Mouse (Mus musculus) testis, adult 2 months (tissue): ENCODE data around the gene Cdca5. TPM values are rescaled to one million over a fixed set of nuclear protein-coding genes. Genes with fewer than 3 reads are reported as not detected.

Source experiments
- H3K27ac ChIP-seq: fragments of 200-500 bp; 2 replicates; pipeline ENCODE4 v1.5.1; 2012; ENCODE audit warnings: low read depth, low read length; ENCODE audit not compliant: control insufficient read depth, insufficient read depth
- H3K27me3 ChIP-seq: fragments of 200-500 bp; 2 replicates; pipeline ENCODE4 v1.6.1; 2012; ENCODE audit warnings: mild to moderate bottlenecking, low read length, moderate library complexity; ENCODE audit not compliant: control insufficient read depth, insufficient read depth
- H3K36me3 ChIP-seq: fragments of 200-500 bp; 2 replicates; pipeline ENCODE4 v1.6.1; 2012; ENCODE audit warnings: mild to moderate bottlenecking, low read length; ENCODE audit not compliant: control insufficient read depth, insufficient read depth
- H3K4me1 ChIP-seq: fragments of 200-500 bp; 2 replicates; pipeline ENCODE4 v1.6.1; 2012; ENCODE audit warnings: low read length; ENCODE audit not compliant: control insufficient read depth, insufficient read depth
- H3K4me3 ChIP-seq: fragments of 200-500 bp; 2 replicates; pipeline ENCODE4 v1.5.1; 2012; ENCODE audit warnings: low read depth, mild to moderate bottlenecking, low read length, moderate library complexity, mixed read lengths; ENCODE audit not compliant: control insufficient read depth
- CTCF ChIP-seq: fragments of 200-500 bp; IDR thresholded peaks from 2 replicates; pipeline ENCODE4 v1.5.1; 2012; ENCODE audit warnings: low read depth, mild to moderate bottlenecking, inconsistent platforms, low read length, moderate library complexity; ENCODE audit not compliant: control insufficient read depth, insufficient read depth, insufficient replicate concordance
- POLR2A ChIP-seq: fragments of 200-500 bp; IDR thresholded peaks from 2 replicates; pipeline ENCODE4 v1.6.1; 2012; ENCODE audit warnings: low read depth, mild to moderate bottlenecking, inconsistent platforms, low read length, moderate library complexity; ENCODE audit not compliant: control insufficient read depth
- polyA plus RNA-seq: library from polyadenylated mRNA; depleted of rRNA; stranded (reverse); fragments of >200 nt; gene quantifications from 2 replicates; pipeline ENCODE4 v1.2.3, GENCODE M21; 2012; rRNA removed

The Cdca5 gene
- polyA plus RNA-seq, 1 experiment, result 20.9 TPM

DNA sequence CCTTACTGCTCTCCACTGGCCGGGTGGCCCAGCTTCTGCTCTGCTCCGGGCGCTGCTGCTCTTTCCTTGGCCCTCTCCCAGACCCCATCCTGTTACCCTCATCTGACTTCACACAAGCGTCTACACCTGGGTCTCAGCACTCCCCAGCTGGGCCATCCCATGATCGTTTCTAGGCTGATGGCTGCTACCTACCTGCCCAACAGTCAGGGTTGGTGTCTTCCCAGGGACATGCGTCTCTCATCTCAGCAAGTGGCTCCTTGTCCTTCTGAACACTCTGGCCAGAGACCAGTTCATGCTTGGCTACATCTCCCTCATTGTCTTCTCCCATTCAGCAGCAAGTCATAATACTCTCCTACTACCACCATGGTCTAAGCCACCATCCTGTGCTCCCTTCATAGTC lies 54.9 kb downstream of the Cdca5 start:
- peak overlapping the region; percentile 97 for H3K4me3 ChIP-seq
- H3K27ac ChIP-seq, result no peak overlapping the region

DNA sequence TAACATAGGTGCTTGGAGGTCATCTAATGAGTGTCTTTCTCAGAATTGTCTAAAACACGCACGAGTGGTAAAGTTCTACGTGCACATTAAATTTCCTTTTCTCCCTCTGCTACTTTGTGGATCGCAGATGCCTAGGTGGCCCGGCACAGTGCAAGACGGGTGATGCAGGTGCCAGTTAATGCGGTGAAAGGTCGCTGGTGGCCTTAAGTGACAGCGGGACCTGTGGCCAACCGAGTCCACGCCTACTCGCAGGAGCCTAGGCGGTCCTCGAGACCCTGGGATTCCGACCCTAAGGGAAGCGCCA lies 55.5 kb downstream of the Cdca5 start:
- Histone ChIP-seq H3K27ac (peak overlapping the region; percentile 97), H3K4me1 (peaks cover 7% of the 10 kb centered on the region), H3K27me3 (no peaks in the 10 kb centered on the region), H3K4me3 (peak overlapping the region; percentile 97), H3K36me3 (no peaks in the 10 kb centered on the region)
- TF ChIP-seq POLR2A, result no peak
- no peak for TF ChIP-seq CTCF

More for the DNA sequence above, 54.9 kb downstream of the Cdca5 start:
- peaks cover 7% of the 10 kb centered on the region for H3K4me1 ChIP-seq
- TF ChIP-seq POLR2A (no peak), CTCF (no peak)
- H3K36me3 ChIP-seq, result no peaks in the 10 kb centered on the region
- H3K27me3 ChIP-seq, result no peaks in the 10 kb centered on the region

DNA sequence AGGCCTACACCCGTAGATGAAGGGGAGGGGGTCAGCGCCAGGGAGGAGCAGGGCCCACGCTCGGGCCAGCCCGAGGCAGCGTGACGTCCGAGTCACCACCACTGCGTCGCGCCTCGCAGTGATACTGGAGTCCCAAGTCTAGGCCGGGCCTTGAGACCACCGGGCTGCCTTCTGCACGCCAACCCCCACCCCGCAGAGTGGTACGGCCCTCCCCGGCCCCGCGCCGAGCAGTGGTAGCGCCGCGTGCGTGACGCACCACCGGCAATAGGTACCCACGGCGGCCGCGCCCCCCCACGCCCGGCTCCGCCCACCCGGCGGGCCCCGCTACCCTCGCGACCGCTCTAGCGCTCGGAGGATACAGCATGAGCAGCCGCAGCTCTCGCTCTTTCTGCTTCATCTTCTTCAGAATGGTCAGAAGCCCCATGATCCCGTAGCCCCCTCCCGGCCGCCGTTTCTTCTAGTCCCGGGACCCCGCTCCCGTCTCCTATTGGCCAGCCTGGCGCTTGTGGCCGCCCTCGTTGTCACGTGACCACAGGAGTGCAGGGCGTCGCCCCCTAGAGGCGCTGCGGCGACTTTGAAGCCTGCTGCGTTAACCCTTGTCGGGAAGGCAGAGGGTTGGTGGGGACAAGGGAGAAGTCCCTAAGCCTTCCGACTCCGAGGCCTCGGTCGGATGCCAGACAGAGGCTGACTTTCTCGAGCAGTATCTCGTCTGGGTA lies 56.1 kb downstream of the Cdca5 start, which contains the start of gene Batf2:
Gene Batf2, plus strand, starts transcription at position 306 of the 716 bp plus-strand sequence.
- no peaks in the 10 kb centered on the region for H3K27me3 ChIP-seq

DNA sequence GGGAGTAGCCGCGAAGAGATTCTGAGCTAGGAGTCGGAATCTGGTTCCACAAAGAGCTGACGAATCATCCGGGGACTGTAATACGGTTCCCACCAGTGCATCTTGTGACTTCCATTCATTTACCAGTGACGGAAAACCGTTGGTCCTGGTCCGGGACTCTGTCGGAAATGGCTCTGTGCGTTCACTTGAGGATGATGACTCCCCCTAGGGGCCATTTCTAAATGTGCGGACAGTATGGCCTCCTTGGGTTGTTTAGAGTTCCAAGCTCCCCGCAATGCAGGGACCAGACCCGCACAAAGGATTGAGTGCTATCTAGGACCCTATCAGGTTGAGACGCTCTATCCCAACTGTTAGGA lies 56.6 kb downstream of the Cdca5 start, which contains the start of gene Arl2:
Gene Arl2, minus strand, starts transcription at position 155 of the 356 bp plus-strand sequence.
- peak within 1 kb of the TSS; percentile 97 for H3K4me3 ChIP-seq
- H3K36me3 ChIP-seq, result no peaks in the 10 kb centered on the region
- no peak for TF ChIP-seq POLR2A
- TF ChIP-seq CTCF, result peak; percentile 54; the same call in 1 of the 2 replicates
- peak within 1 kb of the TSS; percentile 97 for H3K27ac ChIP-seq
- H3K4me1 ChIP-seq, result peaks cover 7% of the 10 kb centered on the region
- H3K27me3 ChIP-seq, result no peaks in the 10 kb centered on the region

More for the DNA sequence above, 56.1 kb downstream of the Cdca5 start, which contains the start of gene Batf2:
- peaks cover 7% of the 10 kb centered on the region for H3K4me1 ChIP-seq
- peak within 1 kb of the TSS; percentile 97 for H3K27ac ChIP-seq
- peak; percentile 74 for TF ChIP-seq CTCF
- peak; percentile 73; the same call in 1 of the 2 replicates for TF ChIP-seq POLR2A
- H3K4me3 ChIP-seq, result peak within 1 kb of the TSS; percentile 97
- H3K36me3 ChIP-seq, result no peaks in the 10 kb centered on the region

Other genes with a start within 250 kb of the Cdca5 start
- gene Frmd8, start 209.7 kb upstream of the Cdca5 start, polyA plus RNA-seq, result 25.3 and 28.1 TPM in 2 replicates
- gene Slc25a45, start 207.2 kb upstream of the Cdca5 start, polyA plus RNA-seq, result 20.1 and 26.1 TPM in 2 replicates
- 0.84 and 0.94 TPM in 2 replicates for gene Tigd3, start 190.8 kb upstream of the Cdca5 start, polyA plus RNA-seq
- 63.6 and 69.2 TPM in 2 replicates for gene Dpf2, start 172.0 kb upstream of the Cdca5 start, polyA plus RNA-seq
- 0.89 and 0.90 TPM in 2 replicates for gene Cdc42ep2, start 160.2 kb upstream of the Cdca5 start, polyA plus RNA-seq
- 31.4 and 32.0 TPM in 2 replicates for gene Pola2, start 120.8 kb upstream of the Cdca5 start, polyA plus RNA-seq
- 0.06 TPM in 1 of 2 replicates, not detected in the other for gene Slc22a20, start 98.8 kb upstream of the Cdca5 start, polyA plus RNA-seq
- gene Capn1, start 69.1 kb upstream of the Cdca5 start, polyA plus RNA-seq, result 2.5 and 3.4 TPM in 2 replicates
- 30.5 and 33.3 TPM in 2 replicates for gene Syvn1, start 38.4 kb upstream of the Cdca5 start, polyA plus RNA-seq
- 9.5 and 9.8 TPM in 2 replicates for gene Mrpl49, start 27.2 kb upstream of the Cdca5 start, polyA plus RNA-seq
- 605 and 748 TPM in 2 replicates for gene Fau, start 27.1 kb upstream of the Cdca5 start, polyA plus RNA-seq
- gene Znhit2, start 23.8 kb upstream of the Cdca5 start, polyA plus RNA-seq, result 742 and 891 TPM in 2 replicates
- gene Tm7sf2, start 16.6 kb upstream of the Cdca5 start, polyA plus RNA-seq, result 26.0 and 26.5 TPM in 2 replicates
- gene Vps51, start 7.8 kb upstream of the Cdca5 start, polyA plus RNA-seq, result 48.4 and 52.1 TPM in 2 replicates
- 190 and 219 TPM in 2 replicates for gene Tmem262, start 5.0 kb upstream of the Cdca5 start, polyA plus RNA-seq
- gene Gm28374, start 2.7 kb upstream of the Cdca5 start, polyA plus RNA-seq, result 3.5 and 5.6 TPM in 2 replicates
- 61.1 and 70.2 TPM in 2 replicates for gene Zfpl1, start within 50 bp of the Cdca5 start, polyA plus RNA-seq
- gene AC131692.1, start 9.4 kb downstream of the Cdca5 start, polyA plus RNA-seq, result 78.6 and 90.7 TPM in 2 replicates
- 4.0 TPM in 2 replicates for gene Naaladl1, start 20.8 kb downstream of the Cdca5 start, polyA plus RNA-seq
- 22.3 and 26.8 TPM in 2 replicates for gene Sac3d1, start 33.7 kb downstream of the Cdca5 start, polyA plus RNA-seq
- 13.7 and 15.7 TPM in 2 replicates for gene Snx15, start 43.3 kb downstream of the Cdca5 start, polyA plus RNA-seq
- 0.83 and 1.1 TPM in 2 replicates for gene Batf2, start 56.0 kb downstream of the Cdca5 start, polyA plus RNA-seq
- gene Arl2, start 56.6 kb downstream of the Cdca5 start, polyA plus RNA-seq, result 61.5 and 65.5 TPM in 2 replicates
- gene Majin, start 99.4 kb downstream of the Cdca5 start, polyA plus RNA-seq, result 19.0 and 20.7 TPM in 2 replicates
- 3.8 and 4.3 TPM in 2 replicates for gene Gpha2, start 141.4 kb downstream of the Cdca5 start, polyA plus RNA-seq
- gene Ppp2r5b, start 150.9 kb downstream of the Cdca5 start, polyA plus RNA-seq, result 4.6 TPM in 2 replicates
- gene Atg2a, start 156.7 kb downstream of the Cdca5 start, polyA plus RNA-seq, result 40.2 and 40.5 TPM in 2 replicates
- gene Ehd1, start 191.7 kb downstream of the Cdca5 start, polyA plus RNA-seq, result 521 and 642 TPM in 2 replicates
- 5.3 and 5.4 TPM in 2 replicates for gene Cdc42bpg, start 221.5 kb downstream of the Cdca5 start, polyA plus RNA-seq
- gene Men1, start 250.0 kb downstream of the Cdca5 start, polyA plus RNA-seq, result 24.6 and 24.8 TPM in 2 replicates